Mouse (Mus musculus): ENCODE data around the gene Npas1.

The Npas1 gene

GRCm38 (mm10) chr7:16418713-16419112 lies 58.8 kb downstream of the Npas1 start:
- no peak for DNase-seq (ENCODE audit: low spot score in 2 of 2)

DNA sequence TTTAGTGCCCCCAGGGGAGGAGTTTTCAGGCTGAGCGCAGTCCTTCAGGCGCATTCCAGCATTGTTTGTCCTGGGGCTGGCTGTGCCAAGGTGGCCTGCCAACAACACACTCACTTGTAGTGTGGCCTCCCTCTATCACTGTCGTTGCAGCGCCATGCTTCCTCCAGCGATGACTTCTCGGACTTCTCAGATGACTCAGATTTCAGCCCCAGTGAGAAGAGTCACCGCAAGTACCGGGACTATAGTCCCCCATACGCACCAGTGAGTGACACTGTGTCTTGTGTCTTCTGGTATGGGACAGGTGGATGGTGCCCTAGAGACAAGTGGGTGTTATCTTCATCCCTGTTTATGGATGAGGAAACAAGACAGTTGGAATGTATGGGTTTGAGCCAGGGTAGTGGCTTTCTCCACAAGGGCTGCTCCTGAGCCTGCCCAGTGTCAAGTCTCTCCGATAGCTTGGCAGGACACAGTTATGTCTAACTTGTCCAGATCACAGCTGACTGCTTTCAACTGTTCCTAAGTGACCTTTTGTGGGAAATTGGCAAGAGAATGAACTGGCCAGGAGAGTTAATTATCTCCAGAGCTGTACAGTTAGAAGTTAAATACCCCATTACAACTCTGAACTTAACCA lies 60.3 kb downstream of the Npas1 start:
- DNase-seq (ENCODE audit: low spot score in 2 of 2), result no peak

- DNase-seq (ENCODE audit: low spot score in 2 of 2), result no peak
These were observed 62.1 kb downstream of the Npas1 start for GRCm38 (mm10) chr7:16415426-16415825.

GRCm38 (mm10) chr7:16412930-16413329 lies 64.6 kb downstream of the Npas1 start:
- no peak for DNase-seq (ENCODE audit: low spot score in 2 of 2)

GRCm38 (mm10) chr7:16412220-16412896 lies 65.2 kb downstream of the Npas1 start:
- DNase-seq (ENCODE audit: low spot score in 2 of 2), result no peak

DNA sequence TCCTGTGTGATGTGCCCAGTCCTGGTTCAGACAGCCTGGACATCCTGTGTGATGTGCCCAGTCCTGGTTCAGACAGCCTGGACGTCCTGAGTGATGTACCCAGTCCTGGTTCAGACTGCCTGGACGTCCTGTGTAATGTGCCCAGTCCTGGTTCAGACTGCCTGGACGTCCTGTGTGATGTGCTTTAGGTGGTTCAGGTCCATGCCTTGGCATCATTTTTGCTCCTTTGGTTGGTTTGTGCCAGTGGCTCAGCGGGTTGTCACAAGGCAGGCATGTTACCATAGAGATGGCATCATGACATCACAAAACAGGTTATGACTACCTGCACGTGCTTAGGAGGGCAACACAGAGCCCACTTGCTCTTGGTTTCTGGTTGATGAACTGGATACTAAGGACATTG lies 66.4 kb downstream of the Npas1 start:
- no peak for DNase-seq (ENCODE audit: low spot score in 2 of 2)

DNA sequence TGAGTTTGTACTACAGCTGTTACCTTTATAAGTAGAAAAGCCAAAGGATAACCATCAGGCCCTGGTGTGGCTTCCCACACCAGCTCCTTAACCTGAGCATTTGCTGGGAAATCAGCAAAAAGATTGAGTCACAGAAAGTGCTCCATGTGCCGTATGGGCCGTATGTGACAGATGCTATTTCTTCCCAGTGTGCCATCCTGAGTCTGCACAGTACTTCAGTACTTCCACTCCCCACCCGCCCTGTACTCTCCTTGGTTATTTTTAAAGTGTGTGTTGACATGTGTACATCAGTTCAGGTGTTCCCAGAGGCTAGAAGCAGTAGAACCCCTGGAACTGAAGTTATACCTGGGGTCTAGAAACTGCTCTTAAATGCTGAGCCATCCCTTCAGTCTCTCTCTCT lies 70.5 kb downstream of the Npas1 start:
- no peak for DNase-seq (ENCODE audit: low spot score in 2 of 2)

All from spleen, postnatal 14 days (tissue).